Mouse (Mus musculus): Measurements from ENCODE around the gene Nmrk1.
A peak's percentile ranks its signal among the peaks of the same experiment; 100 is the strongest.

The Nmrk1 gene

GRCm38 (mm10) chr19:18654330-18654729 lies 22.6 kb downstream of the Nmrk1 start:
- no peak for DNase-seq (ENCODE audit: low spot score)

GRCm38 (mm10) chr19:18654984-18655383 lies 23.2 kb downstream of the Nmrk1 start:
- no peak for DNase-seq (ENCODE audit: low spot score)

- no peak for DNase-seq (ENCODE audit: low spot score)
Measured at GRCm38 (mm10) chr19:18655999-18656398, 24.2 kb downstream of the Nmrk1 start.

- DNase-seq (ENCODE audit: low spot score), result no peak
Measured at GRCm38 (mm10) chr19:18658473-18658872, 26.7 kb downstream of the Nmrk1 start.

GRCm38 (mm10) chr19:18659349-18659748 lies 27.6 kb downstream of the Nmrk1 start:
- DNase-seq (ENCODE audit: low spot score), result no peak

- DNase-seq (ENCODE audit: low spot score), result no peak
Measured at GRCm38 (mm10) chr19:18660466-18660865, 28.7 kb downstream of the Nmrk1 start.

GRCm38 (mm10) chr19:18661683-18662082 lies 29.9 kb downstream of the Nmrk1 start:
- no peak for DNase-seq (ENCODE audit: low spot score)

GRCm38 (mm10) chr19:18663904-18664303 lies 32.2 kb downstream of the Nmrk1 start:
- DNase-seq (ENCODE audit: low spot score), result no peak

GRCm38 (mm10) chr19:18666966-18667365 lies 35.2 kb downstream of the Nmrk1 start:
- no peak for DNase-seq (ENCODE audit: low spot score)

GRCm38 (mm10) chr19:18669551-18669950 lies 37.8 kb downstream of the Nmrk1 start:
- DNase-seq (ENCODE audit: low spot score), result no peak

- DNase-seq (ENCODE audit: low spot score), result peak; percentile 92
Measured at GRCm38 (mm10) chr19:18670608-18671007, 38.9 kb downstream of the Nmrk1 start, which contains the start of gene Carnmt1. TSS of gene Carnmt1 (plus strand) at chr19:18670764.

- DNase-seq (ENCODE audit: low spot score), result peak; percentile 29
Measured at GRCm38 (mm10) chr19:18671056-18671741, 39.4 kb downstream of the Nmrk1 start.

- no peak for DNase-seq (ENCODE audit: low spot score)
Measured at GRCm38 (mm10) chr19:18672498-18672897, 40.7 kb downstream of the Nmrk1 start.

GRCm38 (mm10) chr19:18673116-18673515 lies 41.4 kb downstream of the Nmrk1 start:
- DNase-seq (ENCODE audit: low spot score), result no peak

- no peak for DNase-seq (ENCODE audit: low spot score)
Measured at GRCm38 (mm10) chr19:18682142-18682541, 50.4 kb downstream of the Nmrk1 start.

- no peak for DNase-seq (ENCODE audit: low spot score)
Measured at GRCm38 (mm10) chr19:18687556-18687955, 55.8 kb downstream of the Nmrk1 start.

- no peak for DNase-seq (ENCODE audit: low spot score)
Measured at GRCm38 (mm10) chr19:18692176-18692575, 60.4 kb downstream of the Nmrk1 start.

GRCm38 (mm10) chr19:18692768-18693167 lies 61.0 kb downstream of the Nmrk1 start:
- DNase-seq (ENCODE audit: low spot score), result no peak

GRCm38 (mm10) chr19:18695116-18695515 lies 63.4 kb downstream of the Nmrk1 start:
- DNase-seq (ENCODE audit: low spot score), result no peak

- no peak for DNase-seq (ENCODE audit: low spot score)
Measured at GRCm38 (mm10) chr19:18695552-18695951, 63.8 kb downstream of the Nmrk1 start.
